Mouse (Mus musculus) bone marrow, adult 2 months (tissue): Measurements from ENCODE around the gene Vps11. TPM values are rescaled to one million over a fixed set of nuclear protein-coding genes. Genes with fewer than 3 reads are reported as not detected.
A peak's percentile ranks its signal among the peaks of the same experiment; 100 is the strongest.
"Not testable (repeated sequence)": the region's sequence is repeated elsewhere in the genome, so short reads cannot be mapped to it uniquely, and the experiment has no call there.

Experiments
- H3K27ac ChIP-seq: fragments of 200-500 bp; 2 replicates; pipeline ENCODE4 v1.5.1; 2012; ENCODE audit warnings: low read depth, mild to moderate bottlenecking, control low read depth, inconsistent platforms, low read length; ENCODE audit not compliant: control insufficient read depth, poor library complexity, insufficient read depth
- H3K4me1 ChIP-seq: fragments of 200-500 bp; 2 replicates; pipeline ENCODE4 v1.6.1; 2011; ENCODE audit warnings: low read length; ENCODE audit not compliant: control insufficient read depth, insufficient read depth
- H3K4me3 ChIP-seq: fragments of 200-500 bp; replicated peaks from 2 replicates; pipeline ENCODE3; 2011; ENCODE audit warnings: mild to moderate bottlenecking, low read depth, low read length, control low read depth; ENCODE audit not compliant: control insufficient read depth
- CTCF ChIP-seq: fragments of 200-500 bp; IDR thresholded peaks from 2 replicates; pipeline ENCODE4 v1.5.1; 2011; ENCODE audit warnings: low read length, control low read depth; ENCODE audit not compliant: control insufficient read depth, insufficient read depth
- POLR2A ChIP-seq: fragments of 200-500 bp; IDR thresholded peaks from 2 replicates; pipeline ENCODE4 v1.6.1; 2011; ENCODE audit warnings: low read depth, mild to moderate bottlenecking, control low read depth, low read length, borderline replicate concordance; ENCODE audit not compliant: control insufficient read depth
- WGBS: fragments of 180-500 bp; shearing (Covaris S2); methylation state at CpG from one replicate; pipeline ENCODE4 v1.1.7; 2018; 5-methylcytosine and 5-hydroxymethylcytosine counted together
- polyA plus RNA-seq: library from polyadenylated mRNA; stranded (reverse); fragments of >200 nt; gene quantifications from 2 replicates; pipeline ENCODE4 v1.2.4, GENCODE M21; 2011; ENCODE audit warnings: low replicate concordance; ENCODE audit not compliant: missing spikeins, insufficient read depth, insufficient read length

The Vps11 gene
- 17.2 and 29.6 TPM in 2 replicates for polyA plus RNA-seq

DNA sequence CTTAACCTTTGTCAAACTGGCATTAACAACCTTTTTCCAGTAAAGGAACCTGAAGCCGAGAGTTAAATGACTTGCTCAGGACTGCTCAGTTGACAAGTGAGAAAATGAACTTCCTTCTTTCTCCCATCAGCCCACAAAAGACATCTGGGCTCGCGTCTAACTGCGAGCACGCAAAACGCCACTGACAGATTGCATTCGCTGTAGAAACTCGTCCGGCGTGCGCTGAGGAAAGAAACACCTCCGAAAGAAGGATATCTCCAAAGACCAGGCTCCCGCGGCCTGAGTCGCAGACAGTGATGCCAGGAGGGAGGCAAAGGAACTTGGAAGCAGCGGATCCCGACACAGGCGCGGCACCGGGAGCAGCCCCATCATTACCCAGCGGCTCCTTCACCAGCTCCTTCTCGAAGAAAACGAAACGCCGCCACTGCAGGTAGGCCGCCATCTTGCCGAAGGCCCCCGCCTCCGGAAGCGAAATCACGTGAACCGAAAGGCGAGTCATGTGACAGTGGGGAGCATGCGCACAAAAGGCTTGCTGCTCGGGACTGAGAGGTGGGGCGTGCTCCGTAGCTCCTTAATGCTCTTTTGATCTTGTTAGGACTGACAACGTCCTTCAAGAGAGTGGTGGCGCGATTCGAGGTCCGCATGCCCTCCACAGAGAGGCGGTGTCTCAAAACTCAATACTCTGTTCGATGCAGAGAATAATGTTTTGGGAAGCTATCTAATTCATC, at the start of gene Vps11:
Gene Vps11 (minus strand): TSS at position 481 of the 728 bp plus-strand sequence.
- Histone ChIP-seq H3K4me1 (peaks cover 1% of the 10 kb centered on the region; the same call in 1 of the 2 replicates), H3K27ac (peak within 1 kb of the TSS; percentile 89), H3K4me3 (peak within 1 kb of the TSS; percentile 92)
- no peak for TF ChIP-seq CTCF
- peak; percentile 67; the same call in 1 of the 2 replicates for TF ChIP-seq POLR2A
- WGBS, result under 1% methylated on average over 44 of the region's 44 CpGs

DNA sequence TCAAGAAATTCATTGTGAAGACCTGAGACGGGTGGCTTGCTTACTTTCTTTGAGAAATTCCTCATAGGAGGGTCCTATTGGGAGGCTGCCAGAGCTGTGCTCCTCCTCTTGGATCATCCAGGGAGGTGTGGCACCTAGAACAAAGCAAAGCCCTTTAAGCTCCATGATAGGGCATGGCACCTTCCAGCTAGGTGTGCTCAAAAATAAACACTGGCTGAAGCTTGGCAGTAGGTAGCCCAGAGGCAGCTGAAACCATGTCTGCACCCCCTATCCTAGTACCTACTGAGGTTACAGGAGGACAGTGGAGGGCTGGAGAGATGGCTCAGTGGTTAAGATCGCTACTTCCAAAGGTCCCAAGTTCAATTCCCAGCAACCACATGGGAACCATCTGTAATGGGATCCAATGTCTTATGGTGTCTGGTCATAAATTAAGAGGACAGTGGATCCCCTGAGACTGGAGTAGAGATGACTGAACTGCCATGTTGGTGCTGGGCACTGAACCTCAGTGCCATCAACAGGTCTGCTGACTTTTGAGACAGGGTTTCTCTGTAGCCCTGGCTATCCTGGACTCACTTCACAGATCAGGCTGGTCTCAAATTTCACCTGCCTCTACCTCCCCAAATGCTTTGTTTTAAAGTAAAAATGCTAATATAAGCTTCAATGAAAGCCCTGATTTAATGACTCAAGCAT, 49.3 kb upstream of the Vps11 start:
- H3K4me1 ChIP-seq, result no peaks in the 10 kb centered on the region
- H3K4me3 ChIP-seq, result no peak overlapping the region
- WGBS, result 86% methylated on average over 2 of the region's 2 CpGs
- TF ChIP-seq CTCF (no peak), POLR2A (no peak)
- no peak overlapping the region for H3K27ac ChIP-seq

DNA sequence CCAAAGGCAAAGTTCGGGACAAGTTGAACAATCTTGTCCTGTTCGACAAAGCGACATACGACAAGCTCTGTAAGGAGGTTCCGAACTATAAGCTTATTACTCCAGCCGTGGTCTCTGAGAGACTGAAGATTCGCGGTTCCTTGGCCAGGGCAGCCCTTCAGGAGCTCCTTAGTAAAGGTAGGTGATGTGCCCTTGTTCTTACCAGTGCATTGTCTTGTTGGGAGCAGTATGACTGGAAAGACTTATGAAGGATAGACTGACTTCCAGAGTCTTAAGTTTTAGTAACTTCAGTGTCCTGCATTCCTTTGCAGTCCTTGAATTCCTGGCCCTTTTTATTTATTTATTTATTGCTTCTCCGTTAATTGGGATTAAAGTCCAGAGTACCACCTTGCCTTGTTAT, 47.2 kb upstream of the Vps11 start:
- 66% methylated on average over 9 of the region's 9 CpGs for WGBS
- not testable (repeated sequence) for H3K4me3 ChIP-seq, H3K4me1 ChIP-seq, H3K27ac ChIP-seq

DNA sequence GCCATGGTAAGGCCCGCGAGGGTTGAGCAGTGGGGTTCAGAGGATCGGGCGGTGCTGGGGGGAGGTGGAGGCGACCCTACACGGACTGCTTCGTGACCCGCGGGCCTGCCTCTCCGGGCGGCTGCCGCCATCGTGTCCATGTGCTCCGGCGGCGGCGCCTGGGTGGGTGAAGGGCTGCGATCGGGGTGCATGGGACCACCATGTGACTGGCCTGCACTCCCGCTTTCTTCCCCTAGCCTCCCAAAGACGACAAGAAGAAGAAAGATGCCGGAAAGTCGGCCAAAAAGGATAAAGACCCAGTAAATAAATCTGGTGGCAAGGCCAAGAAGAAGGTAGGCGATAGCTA, 46.3 kb upstream of the Vps11 start:
- Histone ChIP-seq H3K27ac (peak overlapping the region; percentile 90), H3K4me1 (no peaks in the 10 kb centered on the region), H3K4me3 (peak overlapping the region; percentile 88)
- no peak for TF ChIP-seq CTCF
- peak; percentile 43; the same call in 1 of the 2 replicates for TF ChIP-seq POLR2A
- 0% methylated on average over 24 of the region's 24 CpGs for WGBS

DNA sequence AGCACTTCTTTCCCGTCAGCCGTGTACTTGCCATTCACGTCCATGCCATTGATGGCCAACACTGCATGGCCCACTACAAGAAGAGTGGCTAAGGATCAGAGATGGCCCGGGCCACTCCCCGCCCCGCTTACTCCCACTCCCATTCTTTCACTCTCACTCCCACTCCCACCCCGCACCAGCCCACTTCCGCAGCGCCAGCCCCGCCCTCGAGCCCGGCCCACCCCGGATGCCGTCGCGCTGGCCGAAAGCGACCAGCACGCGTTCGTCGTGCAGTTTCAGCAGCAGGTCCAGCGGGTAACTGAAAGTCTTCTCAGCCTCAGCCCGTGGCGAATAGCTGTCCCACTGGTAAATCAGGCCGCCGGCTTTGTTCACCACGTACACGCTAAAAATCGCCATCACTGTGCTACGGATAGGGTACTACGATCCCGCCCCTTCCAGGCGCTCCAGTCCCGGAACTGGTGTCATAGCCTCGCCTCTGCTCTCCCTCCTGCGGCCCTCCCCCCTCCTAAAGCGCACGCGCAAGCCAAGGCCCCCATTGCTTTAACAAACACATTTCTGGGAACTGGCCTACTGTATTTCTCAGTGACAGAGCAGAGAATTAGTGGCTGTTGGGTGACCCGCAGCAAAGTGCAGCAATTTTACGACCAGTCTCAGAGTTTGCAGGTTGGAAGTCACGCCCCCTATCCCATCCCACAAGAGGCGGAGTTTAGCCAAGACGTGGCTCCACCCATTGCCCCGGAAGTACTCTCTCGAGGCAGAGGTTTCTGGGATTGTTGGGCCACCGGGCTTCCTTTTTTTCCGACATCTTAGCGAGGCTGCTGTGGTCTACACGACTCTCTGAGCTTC, 45.7 kb upstream of the Vps11 start, which contains the start of the genes Rps25 and Trappc4:
Gene Rps25 (plus strand): TSS at position 234 of the 846 bp plus-strand sequence.
Gene Trappc4 (minus strand): TSS at position 695 of the 846 bp plus-strand sequence.
- TF ChIP-seq CTCF (no peak), POLR2A (peak; percentile 56; the same call in 1 of the 2 replicates)
- no peaks in the 10 kb centered on the region for H3K4me1 ChIP-seq
- WGBS, result under 1% methylated on average over 51 of the region's 51 CpGs
- H3K4me3 ChIP-seq, result peak within 1 kb of the TSS; percentile 88
- H3K27ac ChIP-seq, result peak within 1 kb of the TSS; percentile 90

DNA sequence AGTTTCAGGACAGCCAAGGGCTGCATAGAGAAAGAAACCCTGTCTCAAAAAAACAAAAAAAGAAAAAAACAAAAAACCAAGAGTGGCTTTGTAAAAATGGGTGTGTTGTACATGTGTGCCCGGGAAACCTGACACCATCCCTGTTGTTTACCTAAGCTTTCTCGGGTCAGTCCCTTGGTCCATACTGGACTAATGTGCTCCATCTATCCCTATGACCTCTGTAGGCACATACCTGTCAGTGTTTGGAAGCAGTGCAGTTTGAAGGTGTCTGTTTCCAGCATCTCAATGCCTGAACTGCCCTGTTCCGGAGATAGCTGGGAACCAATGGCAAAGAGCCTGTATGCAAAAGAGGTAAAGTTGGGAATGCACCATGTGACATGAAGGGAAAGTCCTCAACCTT, 43.5 kb upstream of the Vps11 start:
- WGBS, result 89% methylated on average over 3 of the region's 3 CpGs
- Histone ChIP-seq H3K4me1 (no peaks in the 10 kb centered on the region), H3K27ac (no peak overlapping the region), H3K4me3 (no peak overlapping the region)
- TF ChIP-seq CTCF, result no peak
- TF ChIP-seq POLR2A, result no peak

DNA sequence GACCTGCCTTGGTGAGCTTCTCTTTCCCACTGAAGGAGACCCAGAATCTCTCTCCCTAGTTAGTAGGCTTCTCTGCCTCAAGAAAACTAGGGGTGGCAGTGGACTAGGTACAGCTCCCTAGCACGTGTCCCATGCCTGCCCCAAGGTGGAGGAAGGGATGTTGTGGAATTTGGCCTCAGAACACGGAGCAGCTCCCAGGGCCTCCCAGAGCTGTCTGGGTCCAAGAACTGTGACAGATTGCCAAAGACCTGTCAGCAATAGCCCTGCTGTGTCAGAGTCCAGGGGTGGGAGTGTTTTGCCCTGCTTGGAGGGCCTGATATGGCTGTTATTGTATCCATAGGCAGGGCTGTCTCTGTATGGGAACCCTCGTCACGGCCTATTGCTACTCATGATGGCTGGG, 39.6 kb upstream of the Vps11 start:
- TF ChIP-seq CTCF (no peak), POLR2A (no peak)
- Histone ChIP-seq H3K4me3 (no peak overlapping the region), H3K27ac (no peak overlapping the region), H3K4me1 (no peaks in the 10 kb centered on the region; the same call in 1 of the 2 replicates)
- WGBS, result 81% methylated on average over 4 of the region's 4 CpGs

DNA sequence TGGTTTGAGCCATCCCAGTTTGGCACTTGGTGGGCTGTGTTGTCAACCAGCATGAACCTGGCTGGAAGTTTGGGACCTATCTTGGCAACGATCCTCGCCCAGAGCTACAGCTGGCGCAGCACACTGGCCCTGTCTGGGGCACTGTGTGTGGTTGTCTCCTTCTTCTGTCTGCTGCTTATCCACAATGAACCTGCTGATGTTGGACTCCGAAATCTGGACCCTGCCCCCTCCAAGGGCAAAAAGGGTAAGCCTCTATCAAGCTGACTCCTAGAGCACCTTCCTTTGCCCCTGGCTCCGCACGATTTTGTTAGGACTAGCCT, 38.3 kb upstream of the Vps11 start:
- no peaks in the 10 kb centered on the region; the same call in 1 of the 2 replicates for H3K4me1 ChIP-seq
- WGBS, result 89% methylated on average over 6 of the region's 6 CpGs
- no peak for TF ChIP-seq POLR2A
- no peak for TF ChIP-seq CTCF
- H3K27ac ChIP-seq, result no peak overlapping the region
- no peak overlapping the region for H3K4me3 ChIP-seq
